Mouse (Mus musculus): ENCODE measurements around the gene Tymp.

Tymp gene

GRCm38 (mm10) chr15:89378831-89379401 lies 2.1 kb upstream of the Tymp start, which contains the start of gene Odf3b:
TSS of gene Odf3b (minus strand) at chr15:89379282.
- no peak for TF ChIP-seq GATA4 (IDR thresholded peaks at IDR 0.05; ENCODE audit: insufficient replicate concordance, low read length)

- no peak for TF ChIP-seq GATA4 (IDR thresholded peaks at IDR 0.05; ENCODE audit: insufficient replicate concordance, low read length)
These were observed 1.3 kb upstream of the Tymp start for GRCm38 (mm10) chr15:89377938-89378828.

- no peak for TF ChIP-seq GATA4 (IDR thresholded peaks at IDR 0.05; ENCODE audit: insufficient replicate concordance, low read length)
These were observed 523 bp upstream of the Tymp start for GRCm38 (mm10) chr15:89377362-89377761.

GRCm38 (mm10) chr15:89376040-89376439 lies 799 bp downstream of the Tymp start:
- TF ChIP-seq GATA4 (IDR thresholded peaks at IDR 0.05; ENCODE audit: insufficient replicate concordance, low read length): no peak

GRCm38 (mm10) chr15:89374801-89375534 lies 1.9 kb downstream of the Tymp start:
- TF ChIP-seq GATA4 (IDR thresholded peaks at IDR 0.05; ENCODE audit: insufficient replicate concordance, low read length): peak; percentile 62; the same call in 1 of the 2 replicates

GRCm38 (mm10) chr15:89374340-89374739 lies 2.5 kb downstream of the Tymp start:
- no peak for TF ChIP-seq GATA4 (IDR thresholded peaks at IDR 0.05; ENCODE audit: insufficient replicate concordance, low read length)

GRCm38 (mm10) chr15:89373762-89374248 lies 3.0 kb downstream of the Tymp start, which contains the start of gene Sco2:
TSS of gene Sco2 (minus strand) at chr15:89373846.
- TF ChIP-seq GATA4 (IDR thresholded peaks at IDR 0.05; ENCODE audit: insufficient replicate concordance, low read length): peak; percentile 64; the same call in 1 of the 2 replicates

- no peak for TF ChIP-seq GATA4 (IDR thresholded peaks at IDR 0.05; ENCODE audit: insufficient replicate concordance, low read length)
These were observed 3.6 kb downstream of the Tymp start for GRCm38 (mm10) chr15:89373027-89373761.

GRCm38 (mm10) chr15:89372536-89372935 lies 4.3 kb downstream of the Tymp start:
- no peak for TF ChIP-seq GATA4 (IDR thresholded peaks at IDR 0.05; ENCODE audit: insufficient replicate concordance, low read length)

- no peak for TF ChIP-seq GATA4 (IDR thresholded peaks at IDR 0.05; ENCODE audit: insufficient replicate concordance, low read length)
These were observed 4.8 kb downstream of the Tymp start for GRCm38 (mm10) chr15:89372068-89372467.

GRCm38 (mm10) chr15:89365141-89365551 lies 11.7 kb downstream of the Tymp start:
- no peak for TF ChIP-seq GATA4 (IDR thresholded peaks at IDR 0.05; ENCODE audit: insufficient replicate concordance, low read length)

GRCm38 (mm10) chr15:89363051-89363450 lies 13.8 kb downstream of the Tymp start:
- TF ChIP-seq GATA4 (IDR thresholded peaks at IDR 0.05; ENCODE audit: insufficient replicate concordance, low read length): no peak

- no peak for TF ChIP-seq GATA4 (IDR thresholded peaks at IDR 0.05; ENCODE audit: insufficient replicate concordance, low read length)
These were observed 18.1 kb downstream of the Tymp start for GRCm38 (mm10) chr15:89358784-89359183.

- peak; percentile 6; the same call in 1 of the 2 replicates for TF ChIP-seq GATA4 (IDR thresholded peaks at IDR 0.05; ENCODE audit: insufficient replicate concordance, low read length)
These were observed 20.5 kb downstream of the Tymp start for GRCm38 (mm10) chr15:89356372-89356771.

Measured in liver, adult (tissue).